Mouse (Mus musculus) Patski (cell line): ENCODE measurements around the gene Scd2. TPM values are rescaled to one million over a fixed set of nuclear protein-coding genes. Genes with fewer than 3 reads are reported as not detected.
A peak's percentile ranks its signal among the peaks of the same experiment; 100 is the strongest.
"Not testable (repeated sequence)": the region's sequence is repeated elsewhere in the genome, so short reads cannot be mapped to it uniquely, and the experiment has no call there.

ENCODE experiments used
- ATAC-seq: fragments of 100-300 bp; one replicate; pipeline ENCODE4 v1.8.0; 2021
- CTCF ChIA-PET: fragments of 350-600 bp; sonication (Branson Sonifier 250); formaldehyde crosslinking; loops from one replicate; lab custom pipeline; 2022; ENCODE audit warnings: inconsistent platforms; lab: Charles Lee
- POLR2A ChIA-PET: fragments of 350-600 bp; sonication (Branson Sonifier 250); formaldehyde crosslinking; loops from one replicate; lab custom pipeline; 2022; ENCODE audit warnings: antibody characterized with exemption, inconsistent platforms; lab: Charles Lee
- DNase-seq: peaks from one replicate; pipeline ENCODE4 v3.0.0-alpha.2; 2011; ENCODE audit warnings: low read depth, low spot score
- H3K27me3 ChIP-seq: fragments of 371-371 bp; one replicate; pipeline ENCODE4 v1.5.1; 2021
- CTCF ChIP-seq: fragments of 100-300 bp; IDR thresholded peaks from one replicate; pipeline ENCODE4 v1.5.1; 2021
- in situ Hi-C: fragments of 300-500 bp; cut with MboI; formaldehyde crosslinking; loops from 3 replicates; pipeline ENCODE4 v1.11.1; 2018; ENCODE audit warnings: low pct_unique_long_range_greater_than_20kb, mixed read lengths
- polyA plus RNA-seq: library from polyadenylated mRNA; unstranded; gene quantifications from one replicate; pipeline ENCODE4 v1.2.3, GENCODE M21; 2021

The Scd2 gene
- polyA plus RNA-seq, 1 experiment from 2014 or later = 152 TPM

DNA sequence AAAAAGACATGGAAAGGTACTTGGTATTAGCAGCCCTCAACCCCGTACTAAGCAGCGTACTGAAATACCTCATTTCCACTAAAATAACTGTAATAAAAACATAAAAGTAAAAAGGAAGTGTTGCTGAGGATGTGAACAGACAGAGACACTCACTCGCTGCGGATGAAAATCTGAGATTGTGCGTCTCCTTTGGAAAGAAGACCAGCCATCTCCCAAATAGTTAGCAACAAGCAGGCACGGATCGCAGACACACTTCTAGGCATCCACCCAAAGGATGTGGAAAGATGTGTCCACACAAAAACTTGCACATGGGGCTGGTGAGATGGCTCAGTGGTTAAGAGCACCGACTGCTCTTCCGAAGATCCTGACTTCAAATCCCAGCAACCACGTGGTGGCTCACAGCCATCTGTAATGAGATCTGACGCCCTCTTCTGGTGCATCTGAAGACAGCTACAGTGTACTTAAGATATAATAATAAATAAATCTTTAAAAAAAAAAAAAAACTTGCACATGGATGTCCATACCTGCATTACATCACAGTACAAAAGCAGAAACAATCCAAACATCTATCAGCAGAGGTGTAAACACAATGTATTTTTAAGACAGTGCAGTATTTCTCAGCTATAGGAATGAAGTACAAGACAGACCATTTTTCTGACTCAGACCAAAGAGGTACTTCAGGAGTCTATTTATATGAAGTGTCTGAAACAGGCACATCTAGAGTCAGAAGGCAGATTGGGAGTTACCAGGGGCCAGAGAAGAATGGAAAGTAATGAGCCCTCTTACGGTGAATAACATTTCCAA is 16.1 kb downstream of the Scd2 start:
- ATAC-seq (no peak), DNase-seq (no peak)
- no peaks in the 10 kb centered on the region for H3K27me3 ChIP-seq
- no peak for TF ChIP-seq CTCF
- ChIA-PET POLR2A (no interaction called here), CTCF (no interaction called here)
- in situ Hi-C loops = no loop called here

DNA sequence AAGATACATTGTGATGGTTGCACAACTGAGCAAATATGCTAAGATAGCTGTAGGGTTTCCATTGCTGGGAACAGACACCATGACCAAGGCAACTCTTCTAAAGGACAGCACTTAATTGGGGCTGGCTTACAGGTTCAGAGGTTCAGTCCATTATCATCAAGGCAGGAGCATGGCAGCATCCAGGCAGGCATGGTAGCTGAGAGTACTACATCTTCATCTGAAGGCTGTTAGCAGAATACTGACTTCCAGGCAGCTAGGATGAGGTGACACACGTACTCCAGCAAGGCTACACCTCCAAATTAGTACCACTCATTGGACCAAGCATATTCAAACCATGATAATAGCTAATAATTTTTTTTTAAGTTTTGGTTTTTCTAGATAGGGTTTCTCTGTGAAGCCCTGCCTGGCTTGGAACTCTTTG is 16.7 kb downstream of the Scd2 start:
- POLR2A ChIA-PET, H3K27me3 ChIP-seq, ATAC-seq, DNase-seq, in situ Hi-C loops: not testable (repeated sequence)
- CTCF ChIA-PET = interaction anchor here (1.7 kb wide), 1 partner anchor 11 kb away, joined by 5 read pairs; no protein-coding TSS in a partner anchor

DNA sequence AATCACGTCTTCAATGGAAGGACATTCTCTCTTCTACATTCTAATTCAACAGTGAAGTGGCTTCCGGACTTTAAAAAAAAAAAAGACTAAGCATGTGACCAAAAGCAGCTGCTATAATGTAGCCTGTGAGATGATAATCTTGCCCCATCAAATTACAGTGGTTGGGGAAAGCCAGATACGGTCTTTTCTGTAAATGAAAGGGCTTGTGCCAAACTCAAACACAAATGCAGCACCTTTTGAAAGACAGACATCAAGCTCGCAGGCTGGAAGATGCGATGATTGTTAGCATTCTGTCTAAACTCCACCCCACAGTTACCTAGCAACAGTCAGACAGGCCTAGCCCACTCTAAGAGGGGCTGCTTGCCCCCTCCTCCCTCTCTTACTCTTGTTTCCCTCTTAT is 17.3 kb downstream of the Scd2 start:
- DNase-seq (no peak), ATAC-seq (no peak)
- H3K27me3 ChIP-seq = no peaks in the 10 kb centered on the region
- ChIA-PET CTCF (interaction anchor here (1.7 kb wide), 1 partner anchor 11 kb away, joined by 5 read pairs; no protein-coding TSS in a partner anchor), POLR2A (interaction anchor here (0.7 kb wide), 1 partner anchor 174 kb away, joined by 3 read pairs; no protein-coding TSS in a partner anchor)
- in situ Hi-C loops = no loop called here
- no peak for TF ChIP-seq CTCF

DNA sequence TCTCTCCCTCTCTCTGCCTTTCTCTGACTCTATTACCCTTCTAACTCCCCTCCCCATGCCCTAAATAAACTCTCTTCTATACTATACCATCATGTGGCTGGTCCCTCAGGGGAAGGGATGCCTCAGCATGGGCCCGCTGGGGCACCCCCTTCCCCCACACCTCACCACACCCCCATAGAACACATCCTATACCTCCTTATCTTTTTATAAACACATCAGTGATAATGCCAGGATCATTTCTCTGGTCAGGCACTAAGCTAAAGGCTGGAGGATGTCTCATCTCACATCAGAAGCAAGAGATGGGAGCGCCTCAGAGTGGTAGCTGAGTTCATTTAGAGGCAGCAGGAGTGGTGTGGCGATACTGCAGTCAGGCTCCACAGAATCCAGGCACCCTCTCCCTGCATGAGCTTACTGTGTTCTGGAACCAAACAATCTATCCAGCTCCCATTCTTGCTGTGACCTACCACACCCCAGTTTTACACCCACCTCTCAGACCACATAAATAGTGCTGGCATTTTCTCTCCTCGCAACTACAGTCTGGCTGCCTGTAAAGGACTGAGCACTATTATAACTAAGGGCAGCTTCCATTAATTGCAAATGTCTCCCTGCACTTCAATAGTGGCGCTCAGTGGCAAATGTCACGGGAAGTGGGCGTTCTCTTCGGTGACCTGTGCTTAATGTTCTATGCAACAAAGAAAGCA is 18.0 kb downstream of the Scd2 start:
- H3K27me3 ChIP-seq = peaks cover 4% of the 10 kb centered on the region
- in situ Hi-C loops = no loop called here
- DNase-seq (no peak), ATAC-seq (no peak)
- no peak for TF ChIP-seq CTCF
- POLR2A ChIA-PET = interaction anchor here (0.6 to 0.7 kb wide), 3 partner anchors 27 to 441 kb away, joined by 3 read pairs; no protein-coding TSS in a partner anchor
- CTCF ChIA-PET = interaction anchor here (0.6 to 1.7 kb wide), 2 partner anchors 10 to 13 kb away, joined by 3 to 5 read pairs; no protein-coding TSS in a partner anchor

DNA sequence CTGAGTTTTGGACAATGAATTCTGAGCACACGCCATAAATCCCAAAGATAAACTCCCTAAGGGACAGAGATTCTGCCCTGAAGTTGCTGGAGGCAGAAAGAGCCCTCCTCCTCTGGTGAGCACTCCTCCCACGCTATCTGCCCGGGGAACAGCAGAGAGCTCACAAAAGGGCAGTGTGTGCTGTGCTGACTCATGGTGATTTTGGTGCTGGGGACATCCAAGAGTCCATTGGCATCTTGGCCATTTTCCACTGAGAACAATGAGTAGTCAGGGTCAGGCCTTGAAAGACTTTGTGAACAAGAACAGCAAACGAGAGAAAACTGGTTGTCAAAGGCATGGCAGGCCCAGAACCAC is 18.5 kb downstream of the Scd2 start:
- in situ Hi-C loops = no loop called here
- H3K27me3 ChIP-seq = peaks cover 4% of the 10 kb centered on the region
- ChIA-PET CTCF (interaction anchor here (0.6 to 1.7 kb wide), 2 partner anchors 9 to 14 kb away, joined by 3 to 5 read pairs; no protein-coding TSS in a partner anchor), POLR2A (interaction anchor here (0.7 kb wide), 1 partner anchor 26 kb away, joined by 3 read pairs; no protein-coding TSS in a partner anchor)
- peak; percentile 17 for ATAC-seq
- DNase-seq = no peak
- no peak for TF ChIP-seq CTCF

DNA sequence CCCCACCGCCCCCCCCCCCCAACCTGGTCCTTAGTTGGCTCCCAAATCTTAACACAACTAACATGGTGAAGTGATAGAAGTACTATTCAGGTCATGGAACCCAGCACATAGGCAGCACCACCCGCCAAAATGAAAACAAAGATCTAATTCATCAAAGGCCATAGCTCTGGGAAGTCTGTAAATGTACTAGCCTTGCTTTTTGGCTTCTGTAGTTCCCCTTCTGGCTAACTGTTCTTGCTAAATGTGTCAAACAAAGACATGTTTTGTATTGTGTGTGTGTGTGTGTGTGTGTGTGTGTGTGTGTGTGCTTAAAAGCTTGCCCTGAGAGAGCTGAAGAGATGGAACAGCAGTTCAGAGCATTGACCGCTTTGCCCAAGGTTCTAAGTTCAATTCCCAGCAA is 19.6 kb downstream of the Scd2 start:
- DNase-seq = no peak

DNA sequence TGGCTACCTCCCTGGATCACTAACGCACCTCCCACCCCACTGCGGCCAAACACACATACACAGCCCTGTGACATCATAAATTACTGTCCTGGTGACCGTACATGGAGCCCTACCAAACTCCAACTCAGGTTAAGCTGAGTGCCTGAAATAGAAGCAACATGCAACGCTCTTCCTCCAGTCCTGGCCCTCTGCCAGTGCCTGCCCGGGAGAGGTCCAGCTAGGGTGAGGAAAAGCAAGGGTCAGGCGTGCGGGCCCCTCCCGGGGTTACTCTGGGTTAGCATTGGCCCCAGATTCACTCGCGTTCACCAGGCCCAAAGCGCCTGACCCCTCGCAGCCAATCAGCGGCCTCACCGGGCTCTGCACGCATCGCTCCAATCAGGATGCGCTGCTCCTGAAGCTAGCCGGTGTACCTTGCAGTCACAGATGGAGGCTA is 20.9 kb downstream of the Scd2 start:
- ATAC-seq (peak; percentile 90), DNase-seq (no peak)
- no peak for TF ChIP-seq CTCF
- in situ Hi-C loops = no loop called here
- H3K27me3 ChIP-seq = peaks cover 4% of the 10 kb centered on the region
- ChIA-PET CTCF (interaction anchor here (0.9 to 1.6 kb wide), 3 partner anchors 8 to 105 kb away, joined by 3 read pairs; no protein-coding TSS in a partner anchor), POLR2A (interaction anchor here (0.9 to 1.0 kb wide), 2 partner anchors 9 to 42 kb away, joined by 3 to 4 read pairs; no protein-coding TSS in a partner anchor)

More for the DNA sequence above, 19.6 kb downstream of the Scd2 start:
- ATAC-seq = no peak
- POLR2A ChIA-PET = interaction anchor here (0.6 kb wide), 1 partner anchor 49 kb away, joined by 3 read pairs; no protein-coding TSS in a partner anchor
- TF ChIP-seq CTCF = no peak
- in situ Hi-C loops = no loop called here
- CTCF ChIA-PET = interaction anchor here (1.3 to 1.6 kb wide), 2 partner anchors 50 to 106 kb away, joined by 3 read pairs; no protein-coding TSS in a partner anchor
- H3K27me3 ChIP-seq = peaks cover 4% of the 10 kb centered on the region

DNA sequence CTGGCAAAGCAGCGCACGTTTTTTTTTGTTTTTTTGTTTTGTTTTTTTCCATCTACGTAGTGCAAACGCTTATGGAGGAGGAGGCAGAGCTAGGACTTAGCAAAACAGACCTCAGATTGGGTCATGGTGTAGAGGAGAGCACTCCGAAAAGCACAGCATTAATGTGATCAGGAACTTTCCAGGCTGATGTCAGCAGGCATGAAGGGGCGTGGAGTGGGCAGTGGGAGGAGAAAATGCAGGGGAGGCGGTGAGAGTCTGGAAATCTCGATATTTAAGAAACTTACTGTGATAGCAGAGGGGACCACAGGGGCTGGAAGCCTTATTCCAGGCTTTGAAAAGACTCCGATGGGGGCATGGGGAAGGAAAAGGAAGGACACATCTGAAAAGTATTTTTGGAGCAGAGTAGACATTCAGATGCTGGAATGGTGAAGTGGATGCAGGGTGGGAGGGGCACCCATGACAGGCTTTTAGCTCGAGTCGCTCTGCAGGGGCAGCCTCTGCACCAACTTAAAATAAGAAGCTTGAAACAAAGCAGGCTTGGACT is 21.5 kb downstream of the Scd2 start:
- ChIA-PET CTCF (interaction anchor here (0.7 to 1.6 kb wide), 4 partner anchors 9 to 104 kb away, joined by 3 read pairs; no protein-coding TSS in a partner anchor), POLR2A (interaction anchor here (0.9 kb wide), 1 partner anchor 9 kb away, joined by 4 read pairs; no protein-coding TSS in a partner anchor)
- ATAC-seq (peak; percentile 65), DNase-seq (no peak)
- in situ Hi-C loops = no loop called here
- TF ChIP-seq CTCF = no peak
- H3K27me3 ChIP-seq = peaks cover 4% of the 10 kb centered on the region

DNA sequence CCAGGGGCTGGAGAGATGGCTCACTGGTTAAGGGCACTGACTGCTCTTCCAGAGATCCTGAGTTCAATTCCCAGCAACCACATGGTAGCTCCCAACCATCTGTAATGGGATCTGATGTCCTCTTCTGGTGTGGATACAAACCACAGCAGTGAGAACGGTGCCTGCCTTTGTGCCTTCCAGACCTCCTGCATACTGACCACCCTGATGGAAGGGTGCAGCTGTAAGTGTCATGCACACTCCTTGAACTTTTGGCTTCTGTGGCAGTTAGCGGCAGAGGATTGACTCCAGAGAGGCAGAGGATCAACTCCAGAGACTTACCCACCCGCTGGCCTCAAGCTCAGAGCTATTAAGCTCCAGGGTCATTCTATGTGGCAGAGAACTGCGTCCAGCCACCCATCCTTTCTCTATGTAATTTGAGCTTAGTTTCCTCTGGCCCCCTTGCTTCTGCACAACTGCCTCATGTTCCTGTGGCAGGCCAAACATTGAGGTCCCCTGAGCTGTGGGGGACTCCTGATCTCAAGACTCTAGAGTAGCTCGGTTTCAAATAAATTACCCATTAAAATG is 23.4 kb downstream of the Scd2 start:
- ATAC-seq (no peak), DNase-seq (no peak)
- POLR2A ChIA-PET = interaction anchor here (1.0 kb wide), 1 partner anchor 15 kb away, joined by 4 read pairs; no protein-coding TSS in a partner anchor
- TF ChIP-seq CTCF = no peak
- CTCF ChIA-PET = no interaction called here
- in situ Hi-C loops = no loop called here
- H3K27me3 ChIP-seq = peaks cover 4% of the 10 kb centered on the region
